Mouse (Mus musculus) monocyte, adult 5-6 weeks (primary cell): ENCODE data around the gene Gm17571. TPM values are rescaled to one million over a fixed set of nuclear protein-coding genes. Genes with fewer than 3 reads are reported as not detected.

Experiments
- total RNA-seq: library from RNA; stranded (forward); fragments of 200-1000, 200-491, 200-594 nt; gene quantifications from 3 replicates; pipeline ENCODE4 v1.2.3, GENCODE M21; 2017

Gm17571 gene
- total RNA-seq, 1 experiment from 2014 or later, result not detected

Other genes with a start within 250 kb of the Gm17571 start
- 12.9 to 22.4 TPM (median 21.7 TPM) in 3 replicates for gene Jrkl, start 200.9 kb downstream of the Gm17571 start, total RNA-seq
- gene Ccdc82, start 199.8 kb downstream of the Gm17571 start, total RNA-seq, result 70.7 to 106 TPM (median 94.0 TPM) in 3 replicates
- gene Maml2, start 148.8 kb downstream of the Gm17571 start, total RNA-seq, result 4.7 to 15.4 TPM (median 4.8 TPM) in 3 replicates